Mouse (Mus musculus): Measurements from ENCODE around the gene Npas1.

Npas1 gene

GRCm38 (mm10) chr7:16477628-16478027, at the start of gene Npas1:
Gene Npas1 (minus strand): TSS chr7:16477728.
- DNase-seq (ENCODE audit: low spot score in 2 of 2), result no peak

- no peak for DNase-seq (ENCODE audit: low spot score in 2 of 2)
Observed at GRCm38 (mm10) chr7:16525995-16526394, 48.5 kb upstream of the Npas1 start.

- DNase-seq (ENCODE audit: low spot score in 2 of 2), result no peak
Observed at GRCm38 (mm10) chr7:16525448-16525847, 47.9 kb upstream of the Npas1 start.

- DNase-seq (ENCODE audit: low spot score in 2 of 2), result peak in 1 of 2 experiments; percentile 47
Observed at GRCm38 (mm10) chr7:16524308-16524707, 46.8 kb upstream of the Npas1 start.

- DNase-seq (ENCODE audit: low spot score in 2 of 2), result no peak
Observed at GRCm38 (mm10) chr7:16519310-16519709, 41.8 kb upstream of the Npas1 start.

GRCm38 (mm10) chr7:16517198-16517597, 39.7 kb upstream of the Npas1 start:
- DNase-seq (ENCODE audit: low spot score in 2 of 2), result no peak

GRCm38 (mm10) chr7:16507284-16507683, 29.8 kb upstream of the Npas1 start:
- DNase-seq (ENCODE audit: low spot score in 2 of 2), result no peak

GRCm38 (mm10) chr7:16505226-16505593, 27.7 kb upstream of the Npas1 start:
- DNase-seq (ENCODE audit: low spot score in 2 of 2), result no peak

GRCm38 (mm10) chr7:16504573-16505225, 27.2 kb upstream of the Npas1 start:
- no peak for DNase-seq (ENCODE audit: low spot score in 2 of 2)

- no peak for DNase-seq (ENCODE audit: low spot score in 2 of 2)
Observed at GRCm38 (mm10) chr7:16501571-16501970, 24.0 kb upstream of the Npas1 start.

GRCm38 (mm10) chr7:16499671-16500104, 22.2 kb upstream of the Npas1 start:
- DNase-seq (ENCODE audit: low spot score in 2 of 2), result no peak

- no peak for DNase-seq (ENCODE audit: low spot score in 2 of 2)
Observed at GRCm38 (mm10) chr7:16496260-16496659, 18.7 kb upstream of the Npas1 start.

- DNase-seq (ENCODE audit: low spot score in 2 of 2), result peak in 1 of 2 experiments; percentile 49
Observed at GRCm38 (mm10) chr7:16493361-16493760, 15.8 kb upstream of the Npas1 start.

GRCm38 (mm10) chr7:16492211-16492610, 14.7 kb upstream of the Npas1 start:
- no peak for DNase-seq (ENCODE audit: low spot score in 2 of 2)

- DNase-seq (ENCODE audit: low spot score in 2 of 2), result peak; percentile 40 to 66
Observed at GRCm38 (mm10) chr7:16491759-16492158, 14.2 kb upstream of the Npas1 start.

- DNase-seq (ENCODE audit: low spot score in 2 of 2), result no peak
Observed at GRCm38 (mm10) chr7:16489948-16490347, 12.4 kb upstream of the Npas1 start.

- DNase-seq (ENCODE audit: low spot score in 2 of 2), result no peak
Observed at GRCm38 (mm10) chr7:16488816-16489215, 11.3 kb upstream of the Npas1 start.

GRCm38 (mm10) chr7:16476600-16476989, 933 bp downstream of the Npas1 start:
- DNase-seq (ENCODE audit: low spot score in 2 of 2), result no peak

- no peak for DNase-seq (ENCODE audit: low spot score in 2 of 2)
Observed at GRCm38 (mm10) chr7:16475764-16476599, 1.5 kb downstream of the Npas1 start.

- DNase-seq (ENCODE audit: low spot score in 2 of 2), result no peak
Observed at GRCm38 (mm10) chr7:16475321-16475720, 2.2 kb downstream of the Npas1 start.

- no peak for DNase-seq (ENCODE audit: low spot score in 2 of 2)
Observed at GRCm38 (mm10) chr7:16474445-16474844, 3.1 kb downstream of the Npas1 start.

GRCm38 (mm10) chr7:16473847-16474246, 3.7 kb downstream of the Npas1 start:
- DNase-seq (ENCODE audit: low spot score in 2 of 2), result no peak

- no peak for DNase-seq (ENCODE audit: low spot score in 2 of 2)
Observed at GRCm38 (mm10) chr7:16472116-16472709, 5.3 kb downstream of the Npas1 start.

Data from cerebellum, postnatal 4 days (tissue).